Mouse (Mus musculus): Measurements from ENCODE around the gene Gm17509.
"Not testable (repeated sequence)": the region's sequence is repeated elsewhere in the genome, so short reads cannot be mapped to it uniquely, and the experiment has no call there.

The Gm17509 gene

GRCm38 (mm10) chr13:117206066-117206465 lies 14.8 kb downstream of the Gm17509 start:
- no peak for DNase-seq (ENCODE audit: low spot score)

GRCm38 (mm10) chr13:117204685-117205084 lies 16.2 kb downstream of the Gm17509 start:
- DNase-seq (ENCODE audit: low spot score): no peak

GRCm38 (mm10) chr13:117202755-117203471 lies 18.0 kb downstream of the Gm17509 start:
- no peak for DNase-seq (ENCODE audit: low spot score)

GRCm38 (mm10) chr13:117198402-117199083 lies 22.3 kb downstream of the Gm17509 start:
- DNase-seq (ENCODE audit: low spot score): peak; percentile 78

- DNase-seq (ENCODE audit: low spot score): no peak
Observed at GRCm38 (mm10) chr13:117197666-117198065, 23.2 kb downstream of the Gm17509 start.

GRCm38 (mm10) chr13:117195569-117196495 lies 25.0 kb downstream of the Gm17509 start:
- DNase-seq (ENCODE audit: low spot score): no peak

GRCm38 (mm10) chr13:117193422-117193983 lies 27.4 kb downstream of the Gm17509 start:
- DNase-seq (ENCODE audit: low spot score): no peak

- no peak for DNase-seq (ENCODE audit: low spot score)
Observed at GRCm38 (mm10) chr13:117192161-117192560, 28.7 kb downstream of the Gm17509 start.

GRCm38 (mm10) chr13:117185329-117185728 lies 35.5 kb downstream of the Gm17509 start:
- no peak for DNase-seq (ENCODE audit: low spot score)

GRCm38 (mm10) chr13:117183288-117183687 lies 37.6 kb downstream of the Gm17509 start:
- no peak for DNase-seq (ENCODE audit: low spot score)

- DNase-seq (ENCODE audit: low spot score): not testable (repeated sequence)
Observed at GRCm38 (mm10) chr13:117180912-117181311, 40.0 kb downstream of the Gm17509 start.

Data from urinary bladder, postnatal 14 days (tissue).